Mouse (Mus musculus): Measurements from ENCODE around the gene Padi3.

The Padi3 gene

DNA sequence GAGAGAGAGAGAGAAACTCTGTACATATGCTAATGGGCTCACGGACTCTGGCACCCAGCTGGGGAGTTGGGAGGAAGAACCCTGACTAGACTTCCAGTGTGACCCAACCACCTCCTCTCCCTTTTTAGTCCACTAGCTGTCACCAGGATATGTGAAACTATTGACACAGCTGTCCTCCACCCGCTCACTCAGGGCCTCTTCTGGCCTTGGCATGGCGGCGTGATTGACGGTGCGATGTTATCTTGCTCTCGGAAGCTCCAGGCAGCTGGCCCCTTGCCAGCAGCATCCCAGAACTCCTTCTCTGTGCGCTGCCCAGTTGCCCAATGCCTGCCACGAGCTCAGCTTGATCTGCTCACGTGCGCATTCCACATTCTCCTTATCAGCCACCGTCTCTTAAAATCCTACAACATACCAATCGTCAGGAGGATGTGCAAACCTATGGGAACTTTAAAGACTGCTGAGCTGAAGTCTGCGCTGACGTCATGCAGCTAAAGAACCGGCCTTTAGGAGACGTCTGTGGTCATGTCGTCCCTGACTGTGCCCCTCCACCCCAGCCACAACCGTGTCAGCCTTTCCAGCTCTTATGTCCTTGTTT is 30.5 kb downstream of the Padi3 start:
- peak; percentile 51 for DNase-seq

DNA sequence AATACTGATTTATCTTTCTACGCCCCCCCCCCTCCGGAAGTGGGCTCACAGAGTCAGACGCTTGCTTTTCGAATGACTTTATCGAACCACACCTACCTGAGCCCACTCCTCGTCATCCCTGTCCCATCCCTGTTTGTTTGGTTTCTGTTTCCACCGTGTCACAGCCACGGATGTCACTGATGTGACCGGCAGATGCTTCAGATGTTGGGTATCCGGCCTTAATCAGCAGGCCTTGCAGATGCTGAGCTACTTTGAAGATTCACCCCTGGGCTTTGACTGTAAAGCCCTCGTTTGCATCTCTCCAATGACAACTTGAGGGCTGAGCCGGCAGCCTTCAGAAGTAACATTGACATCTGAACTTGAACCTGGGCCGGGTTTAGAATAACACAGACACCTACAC is 33.8 kb downstream of the Padi3 start:
- DNase-seq, result no peak

DNA sequence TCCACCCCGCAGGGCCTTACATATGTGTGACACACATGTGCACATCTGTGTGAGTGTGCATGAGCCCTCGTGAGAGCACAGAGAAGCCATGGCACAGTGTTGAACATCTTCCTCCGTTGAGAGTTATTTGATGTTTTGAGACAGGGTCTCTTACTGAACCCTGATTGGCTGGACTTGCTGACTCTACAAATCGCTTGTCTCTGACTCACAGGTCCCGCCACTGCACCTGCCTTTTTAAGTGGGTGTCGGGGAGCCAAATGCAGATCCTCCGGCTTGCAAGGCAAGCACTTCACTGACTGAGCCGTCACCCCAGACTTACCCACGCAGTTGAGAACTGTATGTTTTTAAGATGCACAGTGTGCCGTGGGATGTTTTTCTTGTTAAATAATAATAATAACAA is 34.6 kb downstream of the Padi3 start:
- DNase-seq, result no peak

DNA sequence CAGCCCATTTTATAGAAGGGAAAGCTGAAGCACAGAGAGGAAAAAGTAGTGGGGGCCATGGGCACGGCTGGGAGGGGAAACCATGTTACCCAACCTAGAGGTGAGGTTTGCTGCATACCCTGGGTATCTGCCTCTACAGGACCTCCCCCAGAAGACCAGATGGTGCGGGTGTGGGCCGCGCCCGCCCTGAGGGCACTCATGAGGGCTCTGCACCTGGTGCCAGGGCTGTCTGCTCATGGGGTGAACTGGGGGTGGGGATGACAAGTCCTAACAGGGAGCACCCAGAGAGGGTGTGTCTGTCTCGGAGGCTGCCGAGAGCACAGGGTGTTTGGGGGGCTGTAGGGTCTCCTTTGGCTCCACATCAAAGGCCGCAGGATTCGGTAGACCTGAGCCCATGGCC is 35.6 kb downstream of the Padi3 start:
- DNase-seq, result no peak

DNA sequence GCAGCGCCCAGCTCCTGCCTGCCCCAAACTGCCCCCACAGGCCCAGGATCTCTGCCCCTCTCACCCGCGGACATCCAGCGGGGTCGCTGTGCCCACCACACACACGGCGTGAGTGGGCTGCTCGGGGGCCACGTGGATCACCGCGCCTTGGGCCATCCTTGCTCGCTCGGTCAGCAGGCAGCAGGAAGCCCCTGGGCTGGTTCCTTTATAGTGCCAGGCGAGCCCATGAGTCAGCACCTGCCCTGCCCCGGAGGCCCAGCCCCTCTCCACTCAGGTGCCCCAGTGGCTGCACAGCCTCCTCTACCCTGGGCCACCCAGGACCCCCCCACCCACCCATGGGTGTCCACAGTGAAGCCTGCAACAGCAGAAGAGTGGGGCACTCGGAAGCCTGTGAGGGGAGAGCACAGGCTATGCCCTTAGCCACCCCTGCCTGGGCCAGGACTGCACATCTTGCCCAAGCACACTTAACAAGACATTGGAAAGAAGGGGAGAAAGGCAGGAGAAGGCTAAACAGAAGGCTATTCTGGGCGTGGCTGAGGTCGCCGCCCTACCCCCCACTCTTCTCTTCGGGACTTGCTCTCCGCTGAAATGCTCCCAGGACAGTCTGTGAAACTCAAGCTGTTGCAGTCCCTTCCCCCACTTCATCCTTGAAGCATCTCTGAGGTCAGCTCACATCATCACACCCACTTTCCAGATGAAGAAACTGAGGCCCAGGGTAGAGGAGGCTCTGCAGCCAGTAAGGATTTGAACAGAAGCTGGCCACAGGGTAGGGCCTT is 36.2 kb downstream of the Padi3 start, which contains the start of gene Padi4:
TSS of gene Padi4 (minus strand) at position 212 of the 776 bp plus-strand sequence.
- no peak for DNase-seq

DNA sequence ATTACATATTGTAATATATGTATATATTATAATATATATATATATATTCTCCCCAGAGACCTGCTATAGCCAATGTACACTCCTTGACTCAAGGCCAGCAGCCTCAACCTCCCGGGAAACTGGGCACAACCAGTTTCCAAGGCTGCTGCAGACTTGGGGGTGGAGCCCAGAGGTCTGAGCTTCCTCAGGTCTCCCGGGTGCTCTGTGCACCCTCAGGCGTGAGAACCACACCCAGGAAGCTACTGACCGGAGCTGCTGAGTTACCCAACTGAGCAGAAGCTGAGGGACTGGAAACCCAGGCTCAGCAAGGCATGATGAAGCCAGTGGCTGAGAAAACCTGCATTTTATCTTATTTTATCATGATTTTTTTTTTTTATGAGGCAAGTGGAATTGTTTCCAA is 39.4 kb downstream of the Padi3 start:
- no peak for DNase-seq

DNA sequence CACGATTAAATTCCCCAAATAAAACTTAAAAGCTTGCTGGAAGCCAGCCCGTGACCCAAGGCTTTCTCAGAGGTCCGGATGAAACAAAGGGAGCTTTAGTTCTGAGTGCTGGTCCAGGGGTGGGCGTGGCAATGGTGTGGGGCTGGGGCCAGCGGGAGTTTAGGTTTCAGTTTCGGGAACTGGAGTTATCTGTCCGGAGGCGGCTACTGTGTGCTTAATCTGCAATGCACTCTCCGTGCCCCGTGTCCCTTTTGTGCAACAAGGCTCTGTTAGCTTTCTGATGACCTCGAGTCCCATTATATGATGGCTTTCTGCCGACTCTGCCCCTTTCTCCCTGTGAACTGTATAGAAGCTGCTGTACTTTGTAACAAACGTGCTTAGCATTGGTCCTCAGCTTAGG is 40.0 kb downstream of the Padi3 start:
- peak; percentile 31 for DNase-seq

DNA sequence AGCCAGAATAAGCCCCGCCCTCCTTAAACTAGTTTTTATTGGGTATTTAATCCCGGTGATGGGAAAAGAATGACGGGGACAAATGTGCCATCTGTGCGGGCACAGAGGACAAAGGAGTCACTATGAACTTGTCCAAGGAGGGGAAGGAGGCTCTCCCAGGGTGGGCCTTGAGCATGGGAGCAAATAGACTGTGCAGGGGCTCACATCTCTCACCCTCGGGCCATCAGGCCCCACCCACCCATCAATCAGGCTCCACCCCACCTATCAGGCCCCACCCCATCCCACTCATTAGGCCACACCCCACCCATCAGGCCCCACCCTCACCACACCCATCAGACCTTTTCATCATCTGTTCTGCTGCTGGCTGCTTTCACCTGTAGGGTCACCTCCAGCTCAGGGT is 41.5 kb downstream of the Padi3 start:
- no peak for DNase-seq

DNA sequence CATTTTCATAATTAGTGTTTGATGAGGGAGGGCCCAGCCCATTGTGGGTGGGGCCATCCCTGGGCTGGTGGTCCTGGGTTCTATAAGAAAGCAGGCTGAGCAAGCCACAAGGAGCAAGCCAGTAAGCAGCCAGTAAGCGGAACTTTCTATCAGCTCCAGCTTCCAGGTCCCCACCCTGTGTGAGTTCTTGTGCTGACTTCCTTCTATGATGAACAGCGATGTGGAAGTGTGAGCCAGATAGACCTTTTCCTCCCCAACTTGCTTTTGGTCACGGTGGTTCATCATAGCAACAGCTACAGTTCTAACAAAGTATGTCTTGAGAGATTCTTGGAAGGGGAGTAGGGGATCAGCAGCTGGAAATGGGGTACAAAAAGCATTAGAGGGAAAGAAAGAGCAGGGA is 44.5 kb downstream of the Padi3 start:
- DNase-seq, result no peak

DNA sequence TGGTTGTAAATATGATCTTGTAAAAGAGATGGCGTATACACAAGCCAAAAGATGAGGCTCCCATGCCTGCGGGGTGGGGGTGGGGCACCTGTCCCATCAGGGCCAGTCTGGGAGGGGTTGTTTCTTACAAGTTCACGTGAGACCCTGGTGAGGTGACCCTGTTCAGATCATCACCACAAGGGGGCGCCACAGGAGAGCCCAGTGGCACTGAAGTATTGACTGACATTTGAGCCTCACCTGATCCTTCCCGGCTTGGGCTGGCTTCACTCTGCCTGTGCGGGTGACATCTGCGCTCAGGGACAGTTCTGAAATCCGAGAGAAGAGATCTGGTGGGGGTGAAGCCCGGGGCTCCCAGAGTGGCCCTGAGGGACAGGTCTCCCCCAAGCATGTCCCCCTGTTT is 47.3 kb downstream of the Padi3 start:
- DNase-seq, result peak; percentile 64

DNA sequence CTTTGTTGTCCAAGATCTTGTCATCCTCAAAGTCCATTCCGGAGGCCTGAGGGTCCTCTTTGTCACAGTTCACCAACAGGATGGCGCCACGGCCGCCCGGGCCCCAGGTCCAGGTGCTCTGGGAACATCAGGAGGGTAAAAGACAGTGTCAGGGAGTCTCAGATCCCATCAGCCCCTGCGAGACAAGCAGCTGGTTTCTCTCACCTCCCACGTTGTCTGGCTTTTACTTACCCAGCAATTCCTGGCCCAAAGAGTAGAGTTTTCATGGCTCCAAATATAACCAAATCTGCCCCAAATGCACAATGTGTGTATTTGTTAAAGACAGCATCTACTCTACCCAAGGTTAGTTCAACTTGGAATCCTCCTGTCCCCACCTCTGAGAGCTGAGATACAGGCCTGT is 48.8 kb downstream of the Padi3 start:
- no peak for DNase-seq

DNA sequence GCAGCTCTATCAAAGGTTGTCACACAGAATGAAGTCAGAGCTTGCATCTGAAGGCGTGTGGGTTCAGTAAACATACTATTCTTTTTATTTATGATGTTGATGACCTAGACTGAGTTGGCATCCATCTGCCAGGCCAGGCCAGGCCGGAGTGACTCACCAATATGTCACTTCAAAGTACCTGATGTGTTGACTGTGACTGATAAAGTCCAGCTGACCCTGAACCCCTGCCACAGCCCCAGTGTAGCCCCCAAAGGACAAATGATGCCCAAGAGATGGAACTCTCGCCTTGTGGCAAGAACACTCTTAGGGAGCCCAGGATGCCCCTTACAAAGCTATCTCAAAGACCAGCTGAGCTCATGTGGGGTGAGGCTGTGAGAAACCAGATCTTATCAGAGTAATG is 54.6 kb downstream of the Padi3 start:
- DNase-seq, result no peak

DNA sequence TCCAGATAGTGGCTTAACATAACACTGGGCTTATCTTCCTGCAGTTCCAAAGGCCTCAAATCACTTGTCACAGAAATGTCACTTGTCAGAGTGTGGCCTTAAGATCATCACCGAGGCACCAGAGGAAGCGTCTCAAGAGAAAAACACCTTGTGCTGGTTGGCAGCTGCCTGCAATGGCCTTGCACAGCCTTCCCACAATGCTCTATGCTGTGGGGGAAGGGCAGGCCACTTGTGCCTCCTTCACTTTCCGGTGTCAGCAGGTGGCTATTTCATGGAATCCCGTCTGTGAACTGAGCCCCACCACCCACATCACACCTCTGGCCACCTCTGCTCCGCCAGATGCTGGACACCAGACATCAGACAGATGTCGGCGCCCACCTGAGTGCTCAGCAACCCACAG is 57.1 kb downstream of the Padi3 start:
- no peak for DNase-seq

DNA sequence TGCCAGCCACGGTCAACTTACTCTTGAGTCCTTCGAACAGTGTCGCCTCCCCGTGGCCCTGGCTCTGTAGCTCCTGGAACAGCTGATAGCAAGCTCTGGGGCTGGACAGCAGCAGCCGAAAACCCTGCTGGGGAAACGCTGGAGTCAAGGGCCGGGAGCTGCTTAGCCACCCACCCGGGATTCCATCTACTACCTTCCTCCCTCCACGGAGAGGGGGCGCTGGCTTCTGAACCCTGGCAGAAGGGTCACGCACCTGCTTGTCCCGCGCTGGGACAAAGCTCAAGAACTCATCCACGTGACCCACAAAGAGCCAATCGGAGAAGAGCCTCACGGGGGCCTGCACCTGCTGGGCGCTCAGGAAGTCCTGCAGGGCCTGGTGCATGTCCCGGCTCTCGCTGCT is 60.1 kb downstream of the Padi3 start:
- peak; percentile 70 for DNase-seq

DNA sequence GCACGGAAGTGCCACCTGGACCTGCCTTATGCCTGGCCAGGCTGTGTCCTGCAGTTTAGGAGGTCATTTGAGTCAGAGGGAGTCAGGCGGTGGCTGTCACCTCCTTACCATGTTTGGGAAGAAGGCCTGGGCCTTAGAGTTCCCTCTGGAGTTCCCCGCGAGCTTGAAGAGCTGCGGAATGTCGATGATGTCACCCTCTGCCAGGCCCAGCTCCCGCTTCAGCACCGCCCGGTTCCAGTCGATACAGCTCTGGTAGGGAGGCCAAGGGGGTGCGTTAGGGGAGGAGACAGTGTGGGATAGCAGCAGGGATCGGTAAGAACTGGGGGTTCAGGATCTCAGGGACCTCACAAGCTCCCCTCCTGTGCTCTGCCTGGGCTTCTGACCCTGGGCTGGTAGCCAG is 62.5 kb downstream of the Padi3 start:
- DNase-seq, result peak; percentile 30

DNA sequence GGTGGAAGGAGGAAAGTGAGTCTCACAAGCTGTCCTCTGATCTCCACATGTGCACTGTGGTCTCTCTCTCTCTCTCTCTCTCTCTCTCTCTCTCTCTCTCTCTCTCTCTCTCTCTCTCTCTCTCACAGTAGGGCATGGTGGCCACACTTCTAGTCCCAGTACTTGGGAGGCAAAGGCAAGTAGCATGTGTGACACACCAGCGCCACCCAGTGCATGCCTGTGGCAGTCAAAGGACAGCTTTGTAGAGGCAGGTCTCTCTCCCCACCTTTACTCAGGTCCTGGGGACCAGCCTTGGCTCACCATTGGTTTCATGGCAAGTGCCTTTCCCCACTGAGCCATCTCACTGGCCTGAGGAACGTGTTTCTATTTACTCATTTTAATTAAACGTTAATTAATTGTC is 65.8 kb downstream of the Padi3 start:
- peak; percentile 72 for DNase-seq

DNA sequence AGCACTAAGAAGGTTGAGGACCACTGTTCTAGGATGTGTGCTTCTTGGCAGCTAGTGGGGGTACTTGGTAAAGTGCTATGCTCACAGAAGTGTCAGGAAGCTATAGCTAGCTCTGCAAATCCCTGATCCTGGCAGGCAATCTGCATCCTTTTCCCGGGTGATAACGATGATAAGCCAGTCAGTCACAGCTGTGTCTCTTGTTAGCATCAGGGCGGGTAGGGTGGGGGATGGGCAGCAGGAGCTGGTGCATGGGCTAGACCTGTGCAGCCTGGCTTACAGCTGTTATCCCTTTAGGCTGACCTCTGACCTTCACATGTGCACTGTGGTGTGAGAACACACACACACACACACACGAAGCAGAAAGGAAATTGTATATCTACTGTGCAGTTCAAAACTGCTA is 67.4 kb downstream of the Padi3 start:
- DNase-seq, result peak; percentile 43

DNA sequence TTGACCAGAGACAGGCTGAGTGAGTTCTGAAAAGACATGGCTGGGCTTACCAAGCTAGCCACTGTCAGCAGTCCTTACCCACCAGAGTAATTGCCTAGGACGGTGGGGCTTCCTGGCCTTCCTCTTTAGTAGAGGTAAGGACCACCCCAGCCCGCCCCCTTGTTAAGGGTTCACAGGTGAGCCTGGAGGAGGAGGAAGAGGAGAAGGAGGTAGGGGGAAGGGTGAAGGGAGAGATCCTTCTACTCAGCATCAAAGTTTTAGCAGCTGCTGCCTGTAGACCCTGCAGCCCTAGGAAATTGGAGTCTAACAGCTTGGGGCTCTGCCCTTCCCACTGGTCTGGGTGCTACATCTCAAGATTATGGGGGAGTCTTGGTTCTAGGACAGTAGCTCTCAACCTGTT is 67.9 kb downstream of the Padi3 start, which contains the start of gene Padi6:
TSS of gene Padi6 (minus strand) at position 101 of the 400 bp plus-strand sequence.
- no peak for DNase-seq

DNA sequence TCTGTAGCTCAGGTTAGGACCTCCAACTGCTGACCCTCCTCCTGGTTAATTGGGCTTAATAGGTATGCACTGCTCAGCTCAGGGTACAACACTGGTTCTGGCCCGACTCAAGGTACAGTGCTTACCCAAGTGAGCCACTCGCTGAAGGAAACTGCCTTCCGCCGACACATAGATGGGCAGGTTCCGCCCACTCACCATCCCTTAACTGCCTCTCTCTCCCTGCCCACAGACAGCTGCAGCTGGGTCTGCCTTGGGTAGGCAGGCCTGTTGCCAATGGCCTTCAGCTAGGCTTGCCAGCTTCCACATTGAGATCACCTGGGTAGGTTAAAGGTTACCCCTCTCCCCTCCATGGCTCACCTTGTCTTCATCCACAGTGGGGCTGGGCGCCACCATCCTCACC is 69.0 kb downstream of the Padi3 start:
- DNase-seq, result no peak

DNA sequence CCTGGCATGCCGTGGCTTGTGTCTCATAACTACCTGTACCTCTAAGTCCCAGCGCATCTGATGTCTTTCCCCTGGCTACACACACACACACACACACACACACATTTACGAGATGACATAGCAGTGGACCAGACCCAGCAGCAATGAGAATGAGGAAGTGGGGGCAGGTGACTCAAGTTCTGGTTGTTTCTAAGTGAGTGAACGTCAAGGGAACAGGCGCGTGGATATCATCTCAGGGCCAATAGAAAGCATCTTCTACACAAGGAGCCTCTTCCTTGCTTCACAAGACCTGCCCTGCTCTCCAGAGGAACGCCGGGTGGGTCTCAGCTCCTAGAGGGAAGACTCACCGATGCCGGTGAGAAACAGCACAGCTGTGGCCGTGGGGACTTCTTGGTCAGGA is 69.8 kb downstream of the Padi3 start:
- DNase-seq, result no peak

Data from retina, postnatal 1 day (tissue).